Mouse (Mus musculus): ENCODE data around the gene Mdga1.

- TF ChIP-seq TAL1 (IDR thresholded peaks at IDR 0.05; ENCODE audit: low read length): no peak
- no peak for TF ChIP-seq GATA1 (IDR thresholded peaks at IDR 0.05; ENCODE audit: low read length)
These were observed 21.0 kb upstream of the Mdga1 start for GRCm38 (mm10) chr17:29990845-29991244.

All from erythroblast, embryonic 14.5 days (primary cell).